Mouse (Mus musculus) thymus, postnatal 4 days (tissue): ENCODE data around the gene Gcnt7.

Source experiments
- DNase-seq: peaks from one replicate; pipeline ENCODE4 v3.0.0; 2021

Gene Gcnt7

GRCm38 (mm10) chr2:172452458-172452857 lies 5.9 kb downstream of the Gcnt7 start:
- no peak for DNase-seq

GRCm38 (mm10) chr2:172452031-172452430 lies 6.4 kb downstream of the Gcnt7 start:
- no peak for DNase-seq

GRCm38 (mm10) chr2:172450640-172451039 lies 7.8 kb downstream of the Gcnt7 start:
- peak; percentile 49 for DNase-seq

GRCm38 (mm10) chr2:172448329-172448728 lies 10.1 kb downstream of the Gcnt7 start:
- no peak for DNase-seq

GRCm38 (mm10) chr2:172447317-172447716 lies 11.1 kb downstream of the Gcnt7 start:
- peak; percentile 74 for DNase-seq

GRCm38 (mm10) chr2:172445617-172446016 lies 12.8 kb downstream of the Gcnt7 start:
- no peak for DNase-seq

- no peak for DNase-seq
Measured at GRCm38 (mm10) chr2:172441176-172441575, 17.2 kb downstream of the Gcnt7 start.

GRCm38 (mm10) chr2:172440640-172441005 lies 17.8 kb downstream of the Gcnt7 start:
- no peak for DNase-seq

GRCm38 (mm10) chr2:172439843-172440639 lies 18.4 kb downstream of the Gcnt7 start, which contains the start of gene Rtf2:
Gene Rtf2, plus strand, starts transcription at chr2:172440556.
- peak; percentile 99 for DNase-seq

- peak; percentile 38 for DNase-seq
Measured at GRCm38 (mm10) chr2:172437371-172437952, 20.9 kb downstream of the Gcnt7 start.

GRCm38 (mm10) chr2:172433746-172434145 lies 24.6 kb downstream of the Gcnt7 start:
- DNase-seq: peak; percentile 70

- no peak for DNase-seq
Measured at GRCm38 (mm10) chr2:172430609-172431008, 27.8 kb downstream of the Gcnt7 start.

GRCm38 (mm10) chr2:172418208-172418607 lies 40.2 kb downstream of the Gcnt7 start:
- no peak for DNase-seq

- DNase-seq: no peak
Measured at GRCm38 (mm10) chr2:172416876-172417275, 41.5 kb downstream of the Gcnt7 start.

GRCm38 (mm10) chr2:172416218-172416617 lies 42.2 kb downstream of the Gcnt7 start:
- no peak for DNase-seq

GRCm38 (mm10) chr2:172413894-172414293 lies 44.5 kb downstream of the Gcnt7 start:
- DNase-seq: no peak

GRCm38 (mm10) chr2:172413273-172413672 lies 45.1 kb downstream of the Gcnt7 start:
- DNase-seq: no peak

GRCm38 (mm10) chr2:172412454-172412853 lies 45.9 kb downstream of the Gcnt7 start:
- no peak for DNase-seq

GRCm38 (mm10) chr2:172411091-172411490 lies 47.3 kb downstream of the Gcnt7 start:
- no peak for DNase-seq

GRCm38 (mm10) chr2:172410686-172411085 lies 47.7 kb downstream of the Gcnt7 start:
- DNase-seq: no peak

GRCm38 (mm10) chr2:172407499-172407898 lies 50.9 kb downstream of the Gcnt7 start:
- no peak for DNase-seq

- no peak for DNase-seq
Measured at GRCm38 (mm10) chr2:172406173-172406572, 52.2 kb downstream of the Gcnt7 start.

- no peak for DNase-seq
Measured at GRCm38 (mm10) chr2:172405011-172405410, 53.4 kb downstream of the Gcnt7 start.

- DNase-seq: no peak
Measured at GRCm38 (mm10) chr2:172404239-172404638, 54.2 kb downstream of the Gcnt7 start.
